Mouse (Mus musculus) lung, adult 2 months (tissue): ENCODE measurements around the gene Usp44.

Source experiments
- CTCF ChIP-seq: fragments of 200-500 bp; IDR thresholded peaks from 2 replicates; pipeline ENCODE4 v1.5.1; 2011; ENCODE audit warnings: mild to moderate bottlenecking, low read length, control low read depth; ENCODE audit not compliant: insufficient read depth
- POLR2A ChIP-seq: fragments of 200-500 bp; IDR thresholded peaks from 2 replicates; pipeline ENCODE4 v1.6.1; 2011; ENCODE audit warnings: low read depth, mild to moderate bottlenecking, control low read depth, low read length, borderline replicate concordance; ENCODE audit errors: extremely low read depth

GRCm38 (mm10) chr10:93885839-93886477 is 54.6 kb downstream of the Usp44 start:
- no peak for TF ChIP-seq CTCF
- no peak for TF ChIP-seq POLR2A
